Mouse (Mus musculus) embryonic facial prominence, embryonic 10.5 days (tissue): ENCODE results near the gene Mxd3. TPM values are rescaled to one million over a fixed set of nuclear protein-coding genes. Genes with fewer than 3 reads are reported as not detected.

Source experiments
- DNase-seq: peaks from one replicate; pipeline ENCODE4 v3.0.0-alpha.2; 2017; ENCODE audit warnings: low spot score
- H3K27ac ChIP-seq: fragments of 300-500 bp; sonication (generic); replicated peaks from 2 replicates; pipeline ENCODE4 v1.5.1; 2016; ENCODE audit warnings: mild to moderate bottlenecking
- H3K27me3 ChIP-seq: fragments of 300-500 bp; sonication (generic); replicated peaks from 2 replicates; pipeline ENCODE4 v1.6.1; 2016; ENCODE audit warnings: low read depth, mild to moderate bottlenecking; ENCODE audit not compliant: poor library complexity, severe bottlenecking
- H3K36me3 ChIP-seq: fragments of 300-500 bp; sonication (generic); replicated peaks from 2 replicates; pipeline ENCODE4 v1.6.1; 2016; ENCODE audit warnings: mild to moderate bottlenecking, moderate library complexity
- H3K4me1 ChIP-seq: fragments of 300-500 bp; sonication (generic); 2 replicates; pipeline ENCODE4 v1.6.1; 2016
- H3K4me3 ChIP-seq: fragments of 300-500 bp; sonication (generic); 2 replicates; pipeline ENCODE4 v1.5.1; 2016; ENCODE audit warnings: mild to moderate bottlenecking, moderate library complexity
- H3K9me3 ChIP-seq: fragments of 300-500 bp; sonication (generic); 2 replicates; pipeline ENCODE4 v1.6.1; 2016; ENCODE audit warnings: mild to moderate bottlenecking
- WGBS: fragments of 180-500 bp; shearing (Covaris S2); methylation state at CpG from one replicate; pipeline ENCODE4 v1.1.7; 2016; 5-methylcytosine and 5-hydroxymethylcytosine counted together
- polyA plus RNA-seq: library from polyadenylated mRNA; unstranded; fragments of >200 nt; fragmentation: Nextera tagmentation; extraction: Ambion mirVana; gene quantifications from 2 replicates; pipeline ENCODE4 v1.2.1, GENCODE M21; 2016

Gene Mxd3
- polyA plus RNA-seq, 1 experiment from 2014 or later = 20.9 TPM

GRCm38 (mm10) chr13:55361145-55361544, 31.5 kb upstream of the Mxd3 start:
- DNase-seq = no peak
- no peaks in the 10 kb centered on the region for H3K9me3 ChIP-seq
- peaks cover 18% of the 10 kb centered on the region for H3K4me1 ChIP-seq
- no peak overlapping the region for H3K27ac ChIP-seq
- peak overlapping the region; percentile 99 for H3K4me3 ChIP-seq
- no peaks in the 10 kb centered on the region for H3K27me3 ChIP-seq
- H3K36me3 ChIP-seq = peaks cover 51% of the 10 kb centered on the region

DNA sequence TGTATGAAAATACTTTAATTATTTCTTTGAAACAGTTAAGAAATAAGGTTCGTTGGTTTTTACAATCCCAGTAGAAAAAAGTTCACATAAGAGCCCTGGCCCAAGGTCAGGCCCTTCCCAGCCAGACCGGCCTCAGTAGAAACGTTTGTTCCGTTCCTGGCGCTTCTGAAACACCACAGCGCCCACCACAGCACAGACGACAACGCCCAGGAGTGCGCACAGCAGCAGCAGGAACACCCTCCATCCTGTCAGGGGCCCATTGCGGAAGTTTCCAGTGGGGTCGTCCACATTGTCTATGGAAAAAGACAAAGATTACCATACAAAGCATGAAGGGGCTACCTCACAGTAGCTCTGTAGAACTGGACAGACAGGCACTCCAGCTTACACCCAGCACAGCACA, 17.1 kb upstream of the Mxd3 start:
- H3K36me3 ChIP-seq = peaks cover 80% of the 10 kb centered on the region
- H3K27me3 ChIP-seq = no peaks in the 10 kb centered on the region
- H3K9me3 ChIP-seq = no peaks in the 10 kb centered on the region
- WGBS = 91% methylated on average over 11 of the region's 11 CpGs
- no peak overlapping the region for H3K4me3 ChIP-seq
- H3K27ac ChIP-seq = no peak overlapping the region
- H3K4me1 ChIP-seq = no peaks in the 10 kb centered on the region
- no peak for DNase-seq

- H3K9me3 ChIP-seq = no peaks in the 10 kb centered on the region
- WGBS = 90% methylated on average over 7 of the region's 7 CpGs
- no peak overlapping the region for H3K4me3 ChIP-seq
- peaks cover 57% of the 10 kb centered on the region for H3K36me3 ChIP-seq
- H3K4me1 ChIP-seq = no peaks in the 10 kb centered on the region
- DNase-seq = no peak
- H3K27ac ChIP-seq = no peak overlapping the region
- no peaks in the 10 kb centered on the region for H3K27me3 ChIP-seq
Observed at GRCm38 (mm10) chr13:55344286-55344685, 14.7 kb upstream of the Mxd3 start.

DNA sequence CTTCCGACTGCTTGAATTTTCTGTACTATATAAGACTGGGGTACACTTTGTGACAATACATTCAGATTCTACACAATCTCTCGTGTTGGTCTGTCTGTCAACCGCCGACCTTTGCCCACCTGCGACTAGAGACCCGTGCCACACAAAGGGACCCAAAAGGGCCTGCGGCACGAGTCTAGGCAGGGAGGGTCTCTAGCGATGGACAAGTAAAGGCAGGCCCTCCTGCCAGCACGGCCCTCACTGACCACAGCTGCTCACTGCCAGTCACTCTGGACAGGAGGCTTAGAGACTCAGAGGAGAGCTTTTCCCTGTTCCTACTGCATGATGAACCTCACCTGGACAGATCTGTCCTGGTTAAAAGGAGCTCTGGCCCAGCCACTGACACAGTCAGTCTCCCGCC, 12.8 kb upstream of the Mxd3 start:
- peaks cover 40% of the 10 kb centered on the region for H3K36me3 ChIP-seq
- H3K4me1 ChIP-seq = peaks cover 2% of the 10 kb centered on the region; the same call in 1 of the 2 replicates
- H3K27me3 ChIP-seq = no peaks in the 10 kb centered on the region
- H3K27ac ChIP-seq = no peak overlapping the region
- 44% methylated on average over 11 of the region's 11 CpGs for WGBS
- H3K9me3 ChIP-seq = no peaks in the 10 kb centered on the region
- no peak for DNase-seq
- no peak overlapping the region for H3K4me3 ChIP-seq

GRCm38 (mm10) chr13:55339259-55339658, 9.6 kb upstream of the Mxd3 start:
- H3K27me3 ChIP-seq = no peaks in the 10 kb centered on the region
- no peaks in the 10 kb centered on the region for H3K9me3 ChIP-seq
- H3K4me3 ChIP-seq = no peak overlapping the region
- no peak for DNase-seq
- H3K36me3 ChIP-seq = peaks cover 8% of the 10 kb centered on the region
- no peak overlapping the region for H3K27ac ChIP-seq
- peaks cover 7% of the 10 kb centered on the region; the same call in 1 of the 2 replicates for H3K4me1 ChIP-seq
- WGBS = 42% methylated on average over 2 of the region's 2 CpGs

DNA sequence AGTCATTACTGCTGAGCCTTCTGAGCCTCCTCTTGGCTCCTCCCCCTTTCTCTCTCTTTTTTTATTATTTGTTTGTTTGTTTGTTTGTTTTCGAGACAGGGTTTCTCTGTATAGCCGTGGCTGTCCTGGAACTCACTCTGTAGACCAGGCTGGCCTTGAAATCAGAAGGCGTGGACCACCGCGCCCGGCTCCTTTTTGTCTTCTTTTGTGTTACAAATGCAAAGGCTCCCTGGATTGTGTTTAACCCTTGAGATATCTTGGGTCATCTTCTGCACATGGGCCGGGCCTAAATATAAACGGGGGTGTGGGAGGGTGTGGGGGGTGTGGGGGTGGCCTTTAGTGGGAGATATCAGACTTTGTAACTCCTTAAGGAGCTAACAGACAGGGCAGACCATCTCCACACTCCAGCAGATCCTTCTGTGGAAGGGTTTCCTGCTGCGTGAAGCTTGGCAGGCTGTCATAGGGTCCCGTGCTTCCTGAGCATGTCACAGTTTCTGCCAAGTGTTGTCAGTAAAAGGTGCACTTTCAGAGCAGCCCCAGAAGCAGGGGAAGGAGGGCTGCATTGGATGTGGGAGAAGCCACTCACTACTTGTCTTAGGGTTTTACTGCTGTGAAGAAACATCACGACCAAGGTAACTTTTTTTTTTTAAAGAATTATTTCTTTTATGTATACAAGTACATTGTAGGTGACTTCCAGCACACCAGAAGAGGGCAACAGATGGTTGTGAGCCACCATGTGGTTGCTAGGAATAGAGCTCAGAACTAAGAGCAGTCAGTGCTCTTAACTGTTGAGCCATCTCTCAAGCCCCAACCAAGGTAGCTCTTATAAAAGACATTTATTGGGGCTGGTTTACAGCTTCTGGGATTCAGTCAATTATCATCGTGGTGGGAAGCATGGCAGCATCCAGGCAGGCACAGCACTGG, 8.8 kb upstream of the Mxd3 start:
- no peaks in the 10 kb centered on the region; the same call in 1 of the 2 replicates for H3K36me3 ChIP-seq
- H3K4me3 ChIP-seq = no peak overlapping the region
- no peak overlapping the region for H3K27ac ChIP-seq
- no peaks in the 10 kb centered on the region for H3K9me3 ChIP-seq
- 73% methylated on average over 12 of the region's 12 CpGs for WGBS
- peaks cover 7% of the 10 kb centered on the region; the same call in 1 of the 2 replicates for H3K4me1 ChIP-seq
- no peak for DNase-seq
- no peaks in the 10 kb centered on the region for H3K27me3 ChIP-seq

GRCm38 (mm10) chr13:55337341-55337975, 7.8 kb upstream of the Mxd3 start:
- DNase-seq = no peak
- no peaks in the 10 kb centered on the region for H3K27me3 ChIP-seq
- H3K36me3 ChIP-seq = no peaks in the 10 kb centered on the region
- 66% methylated on average over 10 of the region's 10 CpGs for WGBS
- no peak overlapping the region for H3K27ac ChIP-seq
- peaks cover 7% of the 10 kb centered on the region; the same call in 1 of the 2 replicates for H3K4me1 ChIP-seq
- no peak overlapping the region for H3K4me3 ChIP-seq
- no peaks in the 10 kb centered on the region for H3K9me3 ChIP-seq

- WGBS = 83% methylated on average over 4 of the region's 4 CpGs
- H3K4me3 ChIP-seq = no peak overlapping the region
- no peak overlapping the region for H3K27ac ChIP-seq
- no peaks in the 10 kb centered on the region for H3K9me3 ChIP-seq
- no peak for DNase-seq
- no peaks in the 10 kb centered on the region for H3K36me3 ChIP-seq
- H3K27me3 ChIP-seq = no peaks in the 10 kb centered on the region
- peaks cover 16% of the 10 kb centered on the region for H3K4me1 ChIP-seq
Observed at GRCm38 (mm10) chr13:55335701-55336100, 6.1 kb upstream of the Mxd3 start.

- no peak for DNase-seq
- Histone ChIP-seq H3K4me3 (no peak overlapping the region), H3K27me3 (peaks cover 10% of the 10 kb centered on the region; the same call in 1 of the 2 replicates), H3K4me1 (peaks cover 44% of the 10 kb centered on the region), H3K36me3 (no peaks in the 10 kb centered on the region; the same call in 1 of the 2 replicates), H3K27ac (no peak overlapping the region), H3K9me3 (no peaks in the 10 kb centered on the region)
- 89% methylated on average over 3 of the region's 3 CpGs for WGBS
Observed at GRCm38 (mm10) chr13:55332331-55332730, 2.7 kb upstream of the Mxd3 start.

GRCm38 (mm10) chr13:55330567-55331400, 1.2 kb upstream of the Mxd3 start:
- Histone ChIP-seq H3K27me3 (peaks cover 10% of the 10 kb centered on the region; the same call in 1 of the 2 replicates), H3K4me1 (peaks cover 45% of the 10 kb centered on the region), H3K36me3 (peaks cover 15% of the 10 kb centered on the region), H3K4me3 (peak overlapping the region; percentile 74), H3K9me3 (no peaks in the 10 kb centered on the region), H3K27ac (peak overlapping the region; percentile 95)
- DNase-seq = peak; percentile 25
- 43% methylated on average over 14 of the region's 14 CpGs for WGBS

GRCm38 (mm10) chr13:55329109-55329682, 427 bp downstream of the Mxd3 start:
- Histone ChIP-seq H3K36me3 (peaks cover 31% of the 10 kb centered on the region), H3K4me3 (peak overlapping the region; percentile 74), H3K9me3 (no peaks in the 10 kb centered on the region), H3K27me3 (peaks cover 10% of the 10 kb centered on the region; the same call in 1 of the 2 replicates), H3K4me1 (peaks cover 45% of the 10 kb centered on the region), H3K27ac (peak overlapping the region; percentile 95)
- DNase-seq = no peak
- under 1% methylated on average over 29 of the region's 29 CpGs for WGBS

DNA sequence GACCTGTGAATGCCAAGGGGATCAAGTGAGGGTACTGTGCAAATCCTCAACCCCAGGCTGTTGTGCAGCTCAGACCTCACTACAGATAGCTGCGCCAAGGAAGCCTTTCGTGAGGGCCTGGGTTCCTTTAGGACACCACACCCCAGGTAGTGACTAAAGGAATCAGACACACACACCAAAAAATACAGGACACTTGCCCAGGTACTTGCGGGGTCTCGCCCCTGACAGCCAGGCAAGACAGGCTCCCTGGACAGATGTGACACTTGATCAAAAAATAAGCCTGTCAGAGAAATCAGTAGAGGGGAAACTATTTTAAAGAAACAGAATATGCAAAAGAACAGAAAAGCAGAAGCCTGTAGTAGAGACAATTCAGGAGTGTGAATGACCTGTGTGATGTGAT, 982 bp downstream of the Mxd3 start:
- peaks cover 37% of the 10 kb centered on the region for H3K36me3 ChIP-seq
- peak overlapping the region; percentile 74 for H3K4me3 ChIP-seq
- H3K27ac ChIP-seq = no peak overlapping the region; the same call in 1 of the 2 replicates
- H3K4me1 ChIP-seq = peaks cover 50% of the 10 kb centered on the region
- 79% methylated on average over 4 of the region's 4 CpGs for WGBS
- H3K9me3 ChIP-seq = no peaks in the 10 kb centered on the region
- H3K27me3 ChIP-seq = peaks cover 10% of the 10 kb centered on the region; the same call in 1 of the 2 replicates
- no peak for DNase-seq
